Mouse (Mus musculus) T-helper 1 cell (primary cell): ENCODE measurements at regions not wholly inside any gene's neighbourhood (a gene's known extent, or its start where the extent isn't known, plus 50 kb on each side); places are given as distances from the start of the nearest gene placed in this dataset.

Experiments used
- in situ Hi-C: fragments of 300-600 bp; cut with MboI, MseI; formaldehyde crosslinking; loops from one replicate; pipeline ENCODE4 v1.15.1; 2025; ENCODE audit warnings: high pct_unique_total_duplicates

- in situ Hi-C loops, result no loop called here
Observed at GRCm38 (mm10) chr3:6683679-6684078, 63.4 kb upstream of the 1700008P02Rik start.

DNA sequence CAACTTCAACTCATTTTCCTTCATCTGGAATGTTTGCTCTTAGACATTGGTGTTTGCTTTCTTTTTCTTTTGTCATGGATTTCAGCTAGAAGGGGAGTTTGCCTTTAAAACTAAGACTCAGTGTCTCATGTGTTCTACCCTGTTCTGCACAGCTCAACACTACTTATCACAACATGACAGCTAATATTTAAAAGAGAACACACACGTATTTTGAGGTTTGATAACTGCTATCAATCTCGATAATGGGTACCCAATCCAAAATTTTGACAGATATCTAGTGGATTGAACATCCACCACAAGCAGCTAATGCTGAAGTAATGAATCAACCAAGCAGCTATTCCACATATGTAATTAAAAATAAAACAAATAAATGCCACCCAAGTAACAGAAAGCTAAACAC is 61.2 kb upstream of the 1700008P02Rik start:
- in situ Hi-C loops, result no loop called here

DNA sequence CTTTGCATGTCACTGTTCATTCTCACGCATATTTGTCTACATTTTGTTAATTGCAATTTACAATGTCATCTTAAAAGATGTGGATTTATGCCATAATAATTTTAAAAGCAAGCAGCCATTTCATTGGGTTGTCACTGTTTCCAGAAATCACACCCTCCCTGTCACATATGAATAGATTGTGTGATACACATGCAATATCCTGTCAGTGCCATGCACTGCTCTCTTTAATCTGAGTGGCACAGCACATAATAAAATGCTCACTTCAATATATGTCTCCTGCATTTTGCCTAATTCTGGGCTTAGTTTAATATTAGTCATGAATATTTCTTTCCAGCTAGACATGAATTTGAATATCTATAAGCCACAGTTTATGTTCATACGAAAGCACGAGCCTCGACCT is 56.1 kb upstream of the 1700008P02Rik start:
- in situ Hi-C loops, result no loop called here

DNA sequence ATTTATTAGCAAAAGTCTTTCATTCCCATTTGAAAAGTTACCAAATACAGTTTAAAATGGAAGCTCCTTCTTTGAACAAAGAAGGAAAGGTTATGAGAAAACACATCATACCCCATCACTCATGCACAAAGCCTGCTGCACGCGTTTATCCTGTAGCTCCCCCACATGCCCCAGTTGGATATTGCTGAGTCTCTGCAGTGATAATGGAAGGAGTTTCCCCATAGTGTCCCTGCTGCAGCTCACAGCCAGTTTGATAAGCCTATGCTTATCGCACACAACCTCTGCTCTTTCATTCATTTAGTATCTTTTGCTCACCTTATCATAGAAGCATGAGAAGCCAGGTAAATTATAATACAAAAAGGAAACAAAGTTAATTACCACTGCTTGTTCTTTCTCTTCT is 55.1 kb upstream of the 1700008P02Rik start:
- in situ Hi-C loops, result no loop called here
